Mouse (Mus musculus) adrenal gland, postnatal 4 days (tissue): ENCODE results near the gene Mef2b. TPM values are rescaled to one million over a fixed set of nuclear protein-coding genes. Genes with fewer than 3 reads are reported as not detected.

Experiments used
- DNase-seq, 2 experiments: peaks; one replicate each; pipeline ENCODE4 v3.0.0; 2021 to 2022; ENCODE audit warnings: low spot score in 2 of 2, mixed read lengths in 2 of 2
- total RNA-seq, 2 experiments: library from RNA; stranded (reverse); gene quantifications; 2 replicates each; pipeline ENCODE4 v1.2.3; 2021

Mef2b gene
- total RNA-seq, 2 experiments from 2014 or later: 1.5 to 1.6 TPM

DNA sequence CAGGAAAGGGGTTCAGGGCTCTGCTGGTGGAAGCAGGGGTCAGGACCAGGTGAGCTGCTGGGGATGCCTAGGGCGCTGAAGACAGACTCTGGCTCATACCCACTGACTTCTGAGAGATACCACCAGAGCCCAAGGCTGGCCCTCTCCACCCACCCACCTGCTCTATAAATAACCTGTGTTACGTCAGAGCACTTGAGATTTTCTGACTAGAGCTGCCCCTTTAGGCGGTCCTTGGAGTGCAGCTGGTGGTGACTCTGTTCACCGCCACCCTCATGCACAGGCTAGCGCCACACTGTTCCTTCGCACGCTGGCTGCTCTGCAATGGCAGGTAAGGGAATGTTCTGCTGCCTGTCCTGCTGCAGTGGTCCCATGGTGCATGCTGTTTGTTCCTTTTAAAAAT, 34.6 kb downstream of the Mef2b start:
- no peak for DNase-seq

DNA sequence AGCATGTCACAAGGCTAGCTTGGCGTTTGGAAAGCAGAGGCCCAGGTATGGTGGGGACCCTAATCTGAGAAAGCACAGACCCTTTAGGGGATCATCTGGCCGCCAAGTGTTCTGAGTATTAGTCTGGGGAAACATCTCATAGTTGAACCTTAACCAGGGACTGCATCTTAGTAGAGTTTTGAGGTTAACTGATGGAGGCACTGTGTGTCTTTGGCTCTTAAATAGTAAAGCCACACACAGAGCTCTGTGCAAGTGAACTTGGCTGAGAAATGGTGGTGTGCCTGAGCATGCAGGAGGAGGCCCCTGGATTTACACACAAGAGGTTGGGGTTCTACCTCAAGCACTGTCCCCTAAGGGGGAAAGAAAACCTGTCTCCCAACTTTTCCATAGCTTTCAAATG, 38.7 kb downstream of the Mef2b start:
- DNase-seq: no peak

GRCm38 (mm10) chr8:70179082-70179481, 39.6 kb downstream of the Mef2b start:
- no peak for DNase-seq

DNA sequence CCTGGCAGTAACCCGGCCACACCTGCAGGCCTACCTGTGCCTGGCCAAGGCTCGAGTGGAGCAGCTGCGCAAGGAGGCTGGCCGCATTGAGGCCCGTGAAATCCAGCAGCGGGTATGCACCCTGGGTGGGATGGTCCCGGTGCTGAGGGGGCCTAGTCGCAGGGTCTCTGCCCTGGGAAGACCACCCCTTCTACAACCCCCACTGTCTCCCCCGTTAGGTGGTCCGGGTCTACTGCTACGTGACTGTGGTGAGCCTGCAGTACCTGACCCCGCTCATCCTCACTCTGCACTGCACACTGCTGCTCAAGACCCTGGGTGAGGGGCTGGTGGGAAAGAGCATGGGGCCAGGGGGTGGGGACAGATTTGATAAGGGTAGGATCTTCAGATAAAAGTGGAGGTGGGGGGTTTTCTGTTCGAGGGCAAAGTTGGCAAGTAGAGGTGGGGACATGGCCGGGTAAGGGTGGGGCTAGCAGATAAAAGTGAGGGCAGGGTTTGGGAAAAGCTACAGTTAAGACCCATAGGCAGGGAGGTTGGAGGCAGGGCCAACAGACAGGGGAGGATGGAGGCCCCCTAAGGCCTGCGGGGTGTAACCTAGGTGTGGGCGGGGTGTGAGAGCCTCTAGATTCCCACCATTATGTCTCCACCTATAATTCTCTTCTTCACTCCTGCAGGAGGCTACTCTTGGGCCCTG, 41.8 kb downstream of the Mef2b start:
- no peak for DNase-seq

DNA sequence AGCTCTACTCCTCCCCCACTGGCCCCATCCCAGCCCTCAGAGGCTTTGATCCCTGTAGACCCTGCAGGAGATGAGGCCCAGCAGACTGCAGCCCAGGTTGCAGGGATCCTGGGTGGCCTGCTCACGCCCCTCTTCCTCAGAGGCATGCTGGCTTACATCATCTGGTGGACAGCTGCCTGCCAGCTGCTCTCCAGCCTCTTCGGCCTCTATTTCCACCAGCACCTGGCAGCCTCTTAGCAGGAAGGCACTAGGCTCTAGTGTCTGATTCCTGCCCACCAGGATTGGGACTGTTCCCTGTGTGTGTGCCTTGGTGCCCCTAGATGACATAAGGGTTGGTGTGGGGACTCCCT, 42.4 kb downstream of the Mef2b start:
- no peak for DNase-seq

GRCm38 (mm10) chr8:70183194-70183593, 43.7 kb downstream of the Mef2b start:
- no peak for DNase-seq

GRCm38 (mm10) chr8:70188707-70189106, 49.2 kb downstream of the Mef2b start:
- DNase-seq: no peak

DNA sequence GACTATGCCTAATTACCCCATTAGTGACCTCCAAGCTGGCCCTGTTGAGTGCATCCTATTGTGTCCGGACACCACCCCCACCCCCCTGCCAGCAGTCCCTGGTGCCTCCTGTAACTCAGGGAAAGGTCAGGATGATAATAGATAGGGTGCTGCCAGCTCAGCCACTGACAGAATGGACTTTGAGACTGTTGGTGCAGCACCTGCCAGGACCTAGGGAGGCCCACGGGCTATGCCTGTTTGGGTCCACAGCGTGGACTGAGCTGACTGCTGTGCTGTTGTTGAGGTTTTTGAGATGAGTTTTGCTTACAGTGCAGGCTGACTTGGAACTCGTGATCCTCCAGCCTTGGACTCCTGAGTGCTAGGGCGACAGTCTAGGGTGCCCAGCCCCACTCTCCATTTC, 53.7 kb downstream of the Mef2b start:
- DNase-seq: no peak

GRCm38 (mm10) chr8:70194191-70194590, 54.7 kb downstream of the Mef2b start:
- DNase-seq: no peak

DNA sequence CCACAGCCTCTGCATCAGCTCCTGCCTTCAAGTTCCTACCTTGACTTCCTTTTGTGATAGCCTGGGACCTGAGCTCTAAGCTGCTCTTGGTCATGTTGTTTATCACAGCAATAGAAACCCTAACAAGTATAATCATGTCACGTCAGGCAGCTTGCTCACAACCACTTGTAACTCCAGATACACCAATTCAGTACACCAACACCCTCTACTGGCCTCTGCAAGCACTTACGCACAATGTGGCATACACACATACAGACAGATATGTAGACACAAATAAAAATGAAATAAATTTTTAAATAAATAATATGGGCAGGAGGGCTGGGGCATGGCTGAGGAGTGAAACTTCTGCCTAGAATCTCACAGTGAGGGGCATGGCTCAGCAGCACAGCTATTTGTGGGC, 56.3 kb downstream of the Mef2b start:
- no peak for DNase-seq

GRCm38 (mm10) chr8:70197603-70198002, 58.1 kb downstream of the Mef2b start:
- DNase-seq: no peak

GRCm38 (mm10) chr8:70200098-70200681, 60.7 kb downstream of the Mef2b start:
- DNase-seq: no peak

- DNase-seq: no peak
Observed at GRCm38 (mm10) chr8:70201417-70201816, 61.9 kb downstream of the Mef2b start.

GRCm38 (mm10) chr8:70203072-70203471, 63.6 kb downstream of the Mef2b start:
- DNase-seq: no peak

DNA sequence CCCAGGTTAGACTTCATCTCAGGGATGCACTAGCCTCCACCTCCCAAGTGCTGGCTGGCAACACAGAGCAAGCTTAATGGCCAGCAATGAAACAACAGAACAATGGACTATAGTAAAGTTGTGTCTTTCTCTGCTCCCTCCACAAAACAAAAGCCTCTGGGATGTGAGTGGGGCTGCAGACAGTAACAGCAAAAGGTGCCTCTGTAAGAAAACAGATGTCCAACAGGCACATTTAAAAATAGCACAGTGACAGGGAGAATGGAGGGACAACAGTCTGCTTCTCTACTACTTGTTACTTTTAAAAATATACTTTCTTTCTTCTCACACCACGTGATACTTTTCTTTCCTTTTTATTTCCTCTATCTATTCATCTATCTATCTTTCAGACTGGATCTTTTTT, 65.2 kb downstream of the Mef2b start:
- no peak for DNase-seq

DNA sequence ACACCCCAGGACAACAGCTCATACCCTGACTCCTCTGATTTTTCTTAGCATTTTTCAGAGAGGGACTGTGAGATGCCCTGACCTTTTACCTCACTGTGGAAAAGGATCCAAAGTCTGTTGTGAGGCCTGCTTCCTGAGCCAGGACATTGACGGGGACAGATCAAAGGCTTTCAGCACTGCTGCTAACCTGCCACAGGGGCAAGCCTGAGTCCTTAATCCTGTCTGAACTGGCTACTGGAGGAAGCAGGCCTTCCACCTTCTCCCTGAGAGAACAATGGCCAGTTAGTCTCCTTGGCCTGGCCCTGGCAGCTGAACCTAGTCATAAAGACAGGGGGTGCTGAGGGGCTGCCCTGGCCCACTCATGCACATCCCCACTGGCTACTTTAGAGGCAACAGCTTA, 68.6 kb downstream of the Mef2b start:
- DNase-seq: no peak

DNA sequence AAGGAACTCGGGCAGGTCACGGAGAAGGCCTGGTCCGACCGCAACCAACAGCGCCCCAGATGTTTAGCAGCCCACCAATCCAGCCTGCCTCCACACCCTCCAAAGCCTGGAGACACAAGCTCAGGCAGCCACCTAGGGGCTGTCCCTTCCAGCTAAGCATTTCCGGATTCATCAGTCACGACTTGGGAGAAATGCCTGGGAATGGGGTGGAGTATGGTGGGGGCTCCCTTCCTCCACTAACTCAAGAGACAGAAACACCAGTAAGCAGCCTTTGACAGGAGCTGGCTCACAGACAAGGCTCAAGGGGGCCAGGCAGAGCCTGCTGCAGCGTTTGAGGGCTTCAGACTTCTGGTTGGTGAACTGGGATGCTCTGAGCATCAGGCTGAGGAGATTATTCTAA, 71.0 kb downstream of the Mef2b start:
- no peak for DNase-seq

DNA sequence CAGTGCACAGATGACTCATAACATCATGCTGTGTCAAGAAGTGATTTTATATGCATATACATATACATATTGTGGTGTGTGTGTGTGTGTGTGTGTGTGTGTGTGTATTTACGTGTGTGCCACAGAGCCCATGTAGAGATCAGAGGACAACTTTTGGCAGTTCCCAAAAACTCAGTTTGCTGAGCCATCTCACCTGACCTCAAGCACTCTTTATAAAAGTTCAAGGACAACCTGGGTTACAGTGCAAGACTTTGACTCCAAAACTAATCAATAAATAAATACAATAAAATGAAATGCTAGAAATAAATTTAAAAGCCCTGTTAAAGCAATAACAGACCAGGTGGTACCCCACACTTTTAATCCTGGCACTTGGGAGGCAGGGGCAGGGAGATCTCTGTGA, 71.8 kb downstream of the Mef2b start:
- no peak for DNase-seq

DNA sequence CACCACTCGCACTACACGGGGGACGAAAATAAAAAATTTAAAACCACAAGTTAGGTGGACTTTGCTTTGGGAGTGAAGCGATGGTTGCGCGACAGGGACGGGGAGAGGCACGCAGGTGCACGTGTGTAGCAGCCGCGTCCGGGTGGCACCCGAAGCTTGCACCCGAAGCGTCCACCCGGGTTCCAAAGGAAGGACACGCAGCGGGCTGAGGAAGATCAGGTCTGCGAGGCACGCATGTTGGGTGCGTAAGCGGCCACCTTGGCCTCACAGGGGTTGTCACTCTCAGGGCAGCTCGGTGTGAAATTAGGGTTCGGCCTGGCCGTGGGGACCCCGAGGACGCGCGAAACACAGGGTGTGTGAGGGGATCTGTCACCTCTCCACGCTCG, 72.2 kb downstream of the Mef2b start:
- no peak for DNase-seq

DNA sequence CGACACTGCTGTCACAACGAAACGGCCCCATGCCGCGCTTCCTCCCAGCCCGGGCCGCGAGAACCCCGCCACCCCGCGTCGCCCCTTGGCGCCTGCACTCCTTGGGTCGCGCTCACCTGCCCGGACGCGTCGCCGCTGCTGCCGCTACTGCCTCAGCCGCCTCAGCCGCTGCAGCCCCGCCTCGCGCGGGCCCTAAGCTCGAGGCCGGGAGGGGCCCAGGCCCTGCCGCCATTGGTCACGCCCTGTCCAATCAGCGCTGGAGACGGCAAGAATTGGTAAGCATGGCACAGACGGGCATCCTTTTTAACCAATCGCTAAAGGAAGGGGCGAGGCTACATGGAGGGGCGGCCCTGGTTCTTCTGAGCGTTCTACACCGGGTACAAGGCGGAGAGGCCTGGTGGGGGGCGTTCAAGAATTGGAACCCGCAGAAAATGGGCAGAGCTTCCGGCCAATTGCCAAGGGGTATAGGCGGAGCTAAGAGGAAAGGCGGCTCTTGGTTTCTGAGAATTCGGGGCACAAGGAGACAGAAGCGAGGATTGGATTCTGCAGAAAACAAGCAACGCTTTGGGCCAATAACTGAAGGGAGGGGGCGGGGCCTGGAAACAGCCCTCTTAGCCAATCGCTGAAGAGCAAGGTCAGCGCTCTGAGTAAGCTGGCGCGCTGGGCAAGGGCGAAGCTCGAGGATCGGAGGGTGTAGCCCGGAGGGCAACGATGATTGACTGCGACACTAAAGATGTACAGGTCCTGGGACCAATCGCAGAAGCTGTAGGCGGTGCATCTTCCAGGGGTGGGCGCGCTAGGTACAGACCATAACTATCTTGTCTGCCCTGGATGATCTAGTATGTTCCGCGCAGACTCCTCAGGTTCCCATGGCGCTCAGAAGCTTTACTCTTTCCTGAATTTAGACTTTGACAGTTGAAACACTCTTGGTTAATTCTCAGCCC, 72.9 kb downstream of the Mef2b start, which contains the start of gene Slc25a42:
Slc25a42 (minus strand) TSS at position 194 of the 944 bp plus-strand sequence.
- DNase-seq: peak; percentile 80 to 94

DNA sequence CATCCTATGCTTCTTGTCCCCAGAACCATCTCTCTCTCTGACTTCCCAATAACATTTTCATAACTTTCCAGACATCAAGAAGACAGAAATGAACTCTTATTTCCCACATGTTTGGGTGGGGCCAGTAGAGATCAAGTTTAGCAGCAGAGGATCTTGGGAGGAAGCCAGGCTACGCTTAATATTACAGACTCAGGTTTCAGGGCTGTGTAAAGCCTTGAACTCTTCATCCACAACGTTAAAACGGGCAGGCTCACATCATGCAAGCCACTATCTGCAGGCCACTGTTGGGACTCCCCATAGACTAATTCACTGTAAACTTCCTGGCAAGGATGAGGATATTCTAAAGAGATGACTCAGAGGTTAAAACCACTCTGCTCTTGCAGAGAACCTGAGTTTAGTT, 74.9 kb downstream of the Mef2b start:
- DNase-seq: no peak

- DNase-seq: no peak
Observed at GRCm38 (mm10) chr8:70215092-70215491, 75.6 kb downstream of the Mef2b start.
